Mouse (Mus musculus): ENCODE measurements around the gene Akap1. TPM values are rescaled to one million over a fixed set of nuclear protein-coding genes. Genes with fewer than 3 reads are reported as not detected.

Gene Akap1
- 1 to 10 TPM in 1 of 2 experiments, under 1 TPM in 1; 0.81 to 1.2 TPM for total RNA-seq (2023)

GRCm38 (mm10) chr11:88864458-88865197 lies at the start of gene Akap1:
Gene Akap1 (minus strand): TSS chr11:88864586.

Other genes with a start within 250 kb of the Akap1 start
- gene Msi2, start 146.1 kb downstream of the Akap1 start, total RNA-seq (2023): 100 to 1,000 TPM; 156 to 172 TPM
- 10 to 100 TPM; 67.2 to 78.9 TPM for gene Scpep1, start 90.9 kb upstream of the Akap1 start, total RNA-seq (2023)
- gene Elobl, start 102.3 kb upstream of the Akap1 start, total RNA-seq (2023): not detected
- 10 to 100 TPM; 13.4 to 15.0 TPM for gene Coil, start 105.7 kb upstream of the Akap1 start, total RNA-seq (2023)
- 100 to 1,000 TPM; 131 to 161 TPM for gene Trim25, start 134.8 kb upstream of the Akap1 start, total RNA-seq (2023)
- gene Dgke, start 202.3 kb upstream of the Akap1 start, total RNA-seq (2023): 10 to 100 TPM; 12.7 to 16.4 TPM
- not detected for gene Gm525, start 209.3 kb upstream of the Akap1 start, total RNA-seq (2023)